Mouse (Mus musculus) left cerebral cortex, adult 8-10 months (tissue): ENCODE measurements around the gene Crtac1. TPM values are rescaled to one million over a fixed set of nuclear protein-coding genes. Genes with fewer than 3 reads are reported as not detected.

Experiments
- DNase-seq, 2 experiments: peaks; one replicate each; pipeline ENCODE4 v3.0.0; 2022; ENCODE audit warnings: low spot score in 2 of 2
- microRNA-seq, 2 experiments: library from miRNA; unstranded; fragments of <30 nt; microRNA quantifications; one replicate each; pipeline ENCODE4 v1.2.0; 2022
- total RNA-seq, 4 experiments: library from RNA; stranded (reverse); gene quantifications; 2 replicates each; pipeline ENCODE4 v1.2.4; 2022

Crtac1 gene
- total RNA-seq, 4 experiments from 2014 or later = 52.0 to 64.1 (median 55.9) TPM

DNA sequence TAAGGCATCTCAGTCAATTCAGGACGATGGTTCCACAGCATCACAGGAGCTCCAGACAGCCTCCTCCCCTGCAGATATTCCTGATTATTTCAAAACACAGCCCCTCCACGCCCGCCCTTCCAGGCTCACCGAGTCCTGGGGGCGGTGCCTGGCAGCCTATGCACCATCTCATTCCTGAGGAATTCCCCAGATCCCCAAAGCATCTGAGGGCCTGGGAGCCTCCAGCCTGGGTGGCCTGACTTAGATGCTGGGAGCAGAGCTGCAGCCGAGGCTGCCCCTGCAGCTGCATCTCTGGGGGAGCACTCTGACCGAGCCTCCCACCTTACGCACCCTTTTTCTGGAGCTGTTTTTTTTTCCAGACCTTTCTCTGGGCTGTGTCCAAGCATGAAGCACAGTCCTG, 190.7 kb downstream of the Crtac1 start:
- no peak for DNase-seq

DNA sequence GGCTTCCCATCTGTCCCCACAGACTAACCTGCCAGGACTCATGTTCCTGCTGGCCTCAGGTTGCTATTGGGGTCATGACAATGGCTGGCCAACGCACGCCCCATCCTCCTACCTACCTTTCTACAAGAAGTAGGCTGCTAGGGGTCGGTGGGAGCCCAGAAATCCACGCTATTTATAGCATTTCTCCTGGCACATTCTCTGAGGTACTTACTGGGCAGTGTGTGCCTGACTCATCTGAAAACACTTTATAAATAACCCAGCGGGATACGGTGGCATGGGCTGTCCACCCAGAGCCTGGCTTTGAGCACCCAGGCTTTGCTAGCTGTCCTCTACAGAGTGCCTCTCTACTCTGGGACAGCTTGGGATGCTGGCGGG, 193.3 kb downstream of the Crtac1 start:
- peak in 1 of 2 experiments; percentile 53 for DNase-seq

DNA sequence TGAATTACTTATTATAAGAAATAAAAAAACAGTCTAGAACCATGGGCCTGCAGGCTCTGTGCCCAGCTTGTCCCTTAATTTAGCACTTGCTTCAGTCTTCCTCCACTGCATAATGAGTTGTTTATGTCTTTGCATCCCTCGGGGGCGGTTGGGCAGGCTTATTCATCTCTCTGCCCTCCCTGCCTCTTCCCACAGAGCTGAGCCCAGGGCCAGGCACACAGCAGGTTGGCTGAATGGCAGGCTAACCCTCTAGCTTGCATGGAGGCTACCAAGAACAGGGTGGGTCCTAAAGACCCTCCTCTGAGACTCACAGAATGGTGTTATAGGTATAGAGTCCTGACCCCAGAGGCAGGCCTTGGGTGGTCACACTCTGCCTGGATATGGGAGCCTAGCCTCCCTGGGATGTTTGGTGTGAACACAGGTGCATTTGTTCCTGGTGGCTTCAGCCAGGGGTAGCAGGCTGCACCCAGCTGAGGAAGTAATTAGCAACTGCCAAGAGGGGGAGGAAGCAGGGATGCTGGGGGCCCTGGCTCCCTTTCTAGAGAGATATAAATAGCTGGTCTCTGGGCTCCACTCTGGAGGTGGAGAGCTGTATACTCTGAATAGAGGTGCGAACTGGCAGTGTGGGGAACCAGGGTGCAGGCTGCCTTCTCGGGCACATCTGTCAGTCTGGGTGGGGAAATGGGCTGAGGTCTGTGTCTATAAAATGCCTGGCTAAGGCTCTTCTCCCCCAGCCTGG, 193.8 kb downstream of the Crtac1 start:
- DNase-seq = peak in 1 of 2 experiments; percentile 75

Small RNAs within 50 kb of the gene (microRNA-seq; reads per million reads assigned to microRNA genes)
- 0 reads per million in 2 experiments for gene Gm26339
- 4.0 to 9.9 reads per million in 2 experiments for gene Mir3085

Other genes starting within 250 kb of the Crtac1 start
- gene Sfrp5, start 229.5 kb downstream of the Crtac1 start, total RNA-seq = 1 to 10 TPM; 1.9 to 4.1 (median 2.6) TPM
- 100 to 1,000 TPM in 2 of 4 experiments, 10 to 100 TPM in 2; 89.8 to 107 (median 99.9) TPM for gene Golga7b, start 184.2 kb downstream of the Crtac1 start, total RNA-seq
- 10 to 100 TPM; 23.9 to 35.7 (median 32.9) TPM for gene R3hcc1l, start 87.0 kb upstream of the Crtac1 start, total RNA-seq
- gene Loxl4, start 181.0 kb upstream of the Crtac1 start, total RNA-seq = under 1 TPM; 0.14 to 0.98 (median 0.18) TPM